Mouse (Mus musculus) C2C12 (cell line): ENCODE data around the gene Olfr117. TPM values are rescaled to one million over a fixed set of nuclear protein-coding genes. Genes with fewer than 3 reads are reported as not detected.
"Not testable (repeated sequence)": the region's sequence is repeated elsewhere in the genome, so short reads cannot be mapped to it uniquely, and the experiment has no call there.

Experiments
- H3K27me3 ChIP-seq: one replicate; pipeline ENCODE4 v1.6.1; 2011; ENCODE audit not compliant: control insufficient read depth, insufficient read depth, insufficient read length
- H3K36me3 ChIP-seq: one replicate; pipeline ENCODE4 v1.6.1; 2011; ENCODE audit not compliant: control insufficient read depth, insufficient read depth
- H3K4me3 ChIP-seq: one replicate; pipeline ENCODE4 v1.5.1; 2011; ENCODE audit warnings: mild to moderate bottlenecking, control low read depth; ENCODE audit not compliant: poor library complexity, insufficient read depth, severe bottlenecking
- H3K79me2 ChIP-seq: one replicate; pipeline ENCODE4 v1.6.1; 2011; ENCODE audit not compliant: control insufficient read depth, insufficient read depth
- H3K79me3 ChIP-seq: one replicate; pipeline ENCODE4 v1.6.1; 2011; ENCODE audit warnings: low read depth, control low read depth
- H3ac ChIP-seq: one replicate; pipeline ENCODE3; 2011; ENCODE audit warnings: low read depth; ENCODE audit not compliant: control insufficient read depth, insufficient read length
- CEBPB ChIP-seq: IDR thresholded peaks from one replicate; pipeline ENCODE4 v1.6.1; 2011; ENCODE audit warnings: low read depth, mild to moderate bottlenecking, control low read depth, moderate library complexity
- CTCF ChIP-seq: IDR thresholded peaks from one replicate; pipeline ENCODE4 v1.5.1; 2011; ENCODE audit not compliant: control insufficient read depth, insufficient read depth, insufficient read length
- FOSL1 ChIP-seq: IDR thresholded peaks from one replicate; pipeline ENCODE4 v1.8.0; 2011; ENCODE audit warnings: mild to moderate bottlenecking, low read length; ENCODE audit not compliant: poor library complexity, insufficient read depth, severe bottlenecking
- MAX ChIP-seq: IDR thresholded peaks from one replicate; pipeline ENCODE4 v1.6.1; 2011; ENCODE audit warnings: mild to moderate bottlenecking, control low read depth
- MYOD1 ChIP-seq: IDR thresholded peaks from one replicate; pipeline ENCODE4 v1.6.1; 2011; ENCODE audit warnings: low read depth; ENCODE audit not compliant: control insufficient read depth, insufficient read length
- MYOG ChIP-seq: IDR thresholded peaks from one replicate; pipeline ENCODE4 v1.6.1; 2011; ENCODE audit not compliant: control insufficient read depth, insufficient read length; ENCODE audit errors: extremely low read depth
- USF1 ChIP-seq: IDR thresholded peaks from one replicate; pipeline ENCODE4 v1.6.1; 2011; ENCODE audit warnings: low read depth, mild to moderate bottlenecking, control low read depth, moderate library complexity
- long read RNA-seq, 2 experiments: library from polyadenylated mRNA; unstranded; transcript quantifications; one replicate each; pipeline ENCODE4 v2.0.0; 2019 to 2020
- polyA plus RNA-seq: library from polyadenylated mRNA; unstranded; fragments of >200 nt; fragmentation: generic; extraction: Trizol; gene quantifications from one replicate; pipeline ENCODE4 v1.2.1, GENCODE M21; 2012; ENCODE audit warnings: missing spikeins

Gene Olfr117
- polyA plus RNA-seq, result not detected
- long read RNA-seq, experiment 1, result 0 reads
- long read RNA-seq, experiment 2, result 0 reads

DNA sequence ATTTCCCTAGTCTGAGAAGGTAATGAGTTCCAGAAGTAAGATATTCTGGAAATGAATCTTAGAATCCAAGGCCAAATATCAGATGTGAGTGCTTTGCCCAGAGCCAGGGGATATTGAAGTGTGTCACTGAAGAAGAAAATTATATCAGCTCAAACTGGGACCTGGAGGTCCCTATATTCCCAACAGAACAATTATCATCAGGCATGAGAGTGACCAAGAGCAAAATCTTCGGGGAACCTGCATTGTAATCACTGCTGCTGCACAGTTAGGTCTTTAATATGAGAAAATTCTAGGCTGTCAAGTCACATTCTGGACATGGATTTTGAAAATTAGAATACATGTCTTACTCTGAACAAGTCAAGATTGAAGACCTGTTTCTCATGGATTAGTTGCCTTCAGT is at the start of gene Olfr117:
Gene Olfr117, minus strand, starts transcription at position 101 of the 400 bp plus-strand sequence.
- H3K36me3 ChIP-seq, result no peaks in the 10 kb centered on the region
- H3K27me3 ChIP-seq, result no peaks in the 10 kb centered on the region
- H3ac ChIP-seq, result no peak within 1 kb of the TSS
- H3K79me3 ChIP-seq, result no peaks in the 10 kb centered on the region
- H3K79me2 ChIP-seq, result no peaks in the 10 kb centered on the region
- H3K4me3 ChIP-seq, result no peak within 1 kb of the TSS
- TF ChIP-seq MYOG (no peak), CEBPB (no peak), MYOD1 (no peak), FOSL1 (no peak), USF1 (no peak), CTCF (no peak)

DNA sequence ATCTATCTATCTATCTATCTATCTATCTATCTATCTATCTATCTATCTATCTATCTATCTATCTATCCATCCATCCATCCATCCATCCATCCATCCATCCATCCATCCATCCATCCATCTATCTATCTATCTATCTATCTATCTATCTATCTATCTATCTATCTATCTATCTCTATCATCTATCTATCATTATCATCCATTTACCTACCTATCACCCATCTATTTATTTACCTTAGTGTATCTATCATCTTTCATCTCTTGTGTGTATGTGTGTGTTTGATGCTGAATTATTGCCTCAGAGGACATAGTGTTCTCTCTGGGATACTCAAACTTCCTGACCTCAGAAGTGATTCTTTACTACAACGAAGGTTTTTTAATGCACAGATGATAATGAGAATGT is 32.7 kb upstream of the Olfr117 start, which contains the start of gene Olfr119:
Gene Olfr119, plus strand, starts transcription at position 301 of the 400 bp plus-strand sequence.
- H3K36me3 ChIP-seq, H3K79me2 ChIP-seq, H3K79me3 ChIP-seq, H3K27me3 ChIP-seq, H3ac ChIP-seq, H3K4me3 ChIP-seq: not testable (repeated sequence)

DNA sequence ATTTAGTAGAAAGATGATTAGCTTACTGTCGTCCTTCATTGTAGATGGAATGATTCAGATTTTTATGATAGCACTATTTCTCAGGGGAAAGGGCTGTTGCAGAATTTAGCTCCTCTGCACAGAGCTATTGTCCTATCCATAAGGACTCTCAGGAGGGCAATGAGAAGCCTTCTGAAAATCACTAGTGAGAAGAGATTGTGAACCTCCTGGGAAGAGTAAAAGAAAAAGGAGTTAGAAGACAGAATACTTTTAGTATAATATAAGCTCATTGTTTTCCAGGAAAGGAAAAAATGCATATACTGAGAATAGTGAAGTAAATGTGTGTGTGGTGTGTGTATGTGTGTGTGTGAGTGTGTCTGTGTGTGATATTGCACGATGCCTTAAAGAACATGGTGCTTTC is 3.1 kb upstream of the Olfr117 start, which contains the start of gene Olfr118:
Gene Olfr118, plus strand, starts transcription at position 301 of the 400 bp plus-strand sequence.
- Histone ChIP-seq H3K36me3 (no peaks in the 10 kb centered on the region), H3K4me3 (no peak within 1 kb of the TSS), H3K79me3 (no peaks in the 10 kb centered on the region), H3K79me2 (no peaks in the 10 kb centered on the region), H3ac (no peak within 1 kb of the TSS), H3K27me3 (no peaks in the 10 kb centered on the region)
- TF ChIP-seq CTCF (no peak), MYOD1 (no peak)

DNA sequence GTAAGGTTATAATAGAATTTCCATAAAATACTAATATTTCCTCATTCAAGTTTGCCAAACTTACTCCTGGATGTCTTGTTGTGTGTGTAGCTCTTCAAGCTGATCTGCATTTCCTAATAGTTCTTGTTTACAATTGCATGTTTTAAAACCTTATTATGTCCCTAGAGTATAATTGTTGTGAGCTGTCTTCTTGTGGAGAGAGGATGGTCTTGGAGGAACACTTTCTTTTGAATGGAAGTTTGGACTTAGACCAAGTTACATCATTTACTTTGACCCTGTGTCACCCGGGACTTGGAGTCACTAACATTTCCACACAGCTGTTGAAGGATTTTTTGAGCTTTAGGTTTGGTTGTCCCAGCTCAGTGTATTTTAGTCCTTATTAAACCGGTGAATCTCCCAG is 36.6 kb downstream of the Olfr117 start, which contains the start of the genes Olfr115 and Olfr116:
Gene Olfr115, minus strand, starts transcription at position 101 of the 400 bp plus-strand sequence.
Gene Olfr116, minus strand, starts transcription at position 191 of the 400 bp plus-strand sequence.
- no peaks in the 10 kb centered on the region for H3K27me3 ChIP-seq
- no peaks in the 10 kb centered on the region for H3K36me3 ChIP-seq
- H3K4me3 ChIP-seq, result no peak within 1 kb of the TSS
- H3K79me3 ChIP-seq, result no peaks in the 10 kb centered on the region
- H3K79me2 ChIP-seq, result no peaks in the 10 kb centered on the region
- no peak within 1 kb of the TSS for H3ac ChIP-seq
- TF ChIP-seq MAX (no peak), MYOD1 (no peak), CTCF (no peak), MYOG (no peak), USF1 (no peak), FOSL1 (no peak), CEBPB (no peak)

Other genes with a start within 250 kb of the Olfr117 start
- gene Olfr108, start 218.3 kb downstream of the Olfr117 start, polyA plus RNA-seq, result not detected
- gene Olfr109, start 204.9 kb downstream of the Olfr117 start, polyA plus RNA-seq, result not detected
- gene H2-M2, start 180.2 kb downstream of the Olfr117 start, polyA plus RNA-seq, result not detected
- not detected for gene Olfr110, start 171.3 kb downstream of the Olfr117 start, polyA plus RNA-seq
- not detected for gene Olfr111, start 155.8 kb downstream of the Olfr117 start, polyA plus RNA-seq
- gene Olfr112, start 94.3 kb downstream of the Olfr117 start, polyA plus RNA-seq, result not detected
- gene Olfr113, start 86.1 kb downstream of the Olfr117 start, polyA plus RNA-seq, result not detected
- not detected for gene Olfr114, start 71.0 kb downstream of the Olfr117 start, polyA plus RNA-seq
- gene Olfr115, start 36.7 kb downstream of the Olfr117 start, polyA plus RNA-seq, result not detected
- not detected for gene Olfr116, start 36.6 kb downstream of the Olfr117 start, polyA plus RNA-seq
- gene Olfr118, start 3.2 kb upstream of the Olfr117 start, polyA plus RNA-seq, result not detected
- gene Olfr119, start 32.8 kb upstream of the Olfr117 start, polyA plus RNA-seq, result not detected
- gene Olfr120, start 58.0 kb upstream of the Olfr117 start, polyA plus RNA-seq, result not detected
- not detected for gene Olfr121, start 85.1 kb upstream of the Olfr117 start, polyA plus RNA-seq
- gene Olfr122, start 104.8 kb upstream of the Olfr117 start, polyA plus RNA-seq, result not detected
- gene Olfr123, start 129.7 kb upstream of the Olfr117 start, polyA plus RNA-seq, result not detected
- gene Olfr124, start 136.1 kb upstream of the Olfr117 start, polyA plus RNA-seq, result not detected
- gene Olfr125, start 169.2 kb upstream of the Olfr117 start, polyA plus RNA-seq, result not detected
- not detected for gene Olfr126, start 183.7 kb upstream of the Olfr117 start, polyA plus RNA-seq
- not detected for gene Olfr127, start 236.7 kb upstream of the Olfr117 start, polyA plus RNA-seq